Mouse (Mus musculus) kidney, adult 2 months (tissue): ENCODE results near the gene Nhsl2.

Experiments
- CTCF ChIP-seq: fragments of 200-500 bp; conservative IDR thresholded peaks from 2 replicates; pipeline ENCODE4 v1.5.1; 2011; ENCODE audit warnings: low read depth, mild to moderate bottlenecking, control low read depth, low read length, moderate library complexity, mixed read lengths; ENCODE audit not compliant: insufficient read depth, insufficient read length
- POLR2A ChIP-seq: fragments of 200-500 bp; IDR thresholded peaks from one replicate; pipeline ENCODE4 v1.6.1; 2011; ENCODE audit warnings: low read depth, low read length, control low read depth

- TF ChIP-seq CTCF (no peak), POLR2A (no peak)
Observed at GRCm38 (mm10) chrX:101889384-101889783, 40.2 kb downstream of the Nhsl2 start.
